Mouse (Mus musculus) embryonic facial prominence, embryonic 11.5 days (tissue): Measurements from ENCODE around the gene Sdccag8. TPM values are rescaled to one million over a fixed set of nuclear protein-coding genes. Genes with fewer than 3 reads are reported as not detected.

Experiments used
- ATAC-seq: fragments of 200-750 bp; cut with Nextera tagmentation; replicated peaks from 2 replicates; pipeline ENCODE4 v1.8.0; 2017; ENCODE audit warnings: low read depth; ENCODE audit not compliant: insufficient number of reproducible peaks, low FRiP score, low TSS enrichment
- DNase-seq: peaks from one replicate; pipeline ENCODE4 v3.0.0-alpha.2; 2015; ENCODE audit warnings: low spot score
- H3K27ac ChIP-seq: fragments of 300-500 bp; sonication (generic); replicated peaks from 2 replicates; pipeline ENCODE4 v1.5.1; 2014; ENCODE audit warnings: mild to moderate bottlenecking, low read depth, low read length, control low read depth
- H3K27me3 ChIP-seq: fragments of 300-500 bp; sonication (generic); 2 replicates; pipeline ENCODE4 v1.6.1; 2014; ENCODE audit warnings: mild to moderate bottlenecking, low read length, moderate library complexity, mixed read lengths; ENCODE audit not compliant: control insufficient read depth, insufficient read depth
- H3K36me3 ChIP-seq: fragments of 300-500 bp; sonication (generic); replicated peaks from 2 replicates; pipeline ENCODE4 v1.6.1; 2014; ENCODE audit warnings: low read depth, mild to moderate bottlenecking, low read length, moderate library complexity, mixed read lengths; ENCODE audit not compliant: control insufficient read depth, insufficient read depth
- H3K4me1 ChIP-seq: fragments of 300-500 bp; sonication (generic); 2 replicates; pipeline ENCODE4 v1.6.1; 2014; ENCODE audit warnings: low read length, mixed read lengths; ENCODE audit not compliant: control insufficient read depth, insufficient read depth
- H3K4me2 ChIP-seq: fragments of 300-500 bp; sonication (generic); 2 replicates; pipeline ENCODE4 v1.6.1; 2014; ENCODE audit warnings: low read depth, mild to moderate bottlenecking, control low read depth, low read length, moderate library complexity
- H3K4me3 ChIP-seq: fragments of 300-500 bp; sonication (generic); 2 replicates; pipeline ENCODE4 v1.5.1; 2014; ENCODE audit warnings: low read depth, low read length, control low read depth
- H3K9ac ChIP-seq: fragments of 300-500 bp; sonication (generic); replicated peaks from 2 replicates; pipeline ENCODE4 v1.6.1; 2014; ENCODE audit warnings: mild to moderate bottlenecking, control low read depth, low read length
- H3K9me3 ChIP-seq: fragments of 300-500 bp; sonication (generic); replicated peaks from 2 replicates; pipeline ENCODE4 v1.6.1; 2016; ENCODE audit warnings: mild to moderate bottlenecking, low read length, inconsistent platforms, mixed read lengths; ENCODE audit not compliant: control insufficient read depth
- WGBS: fragments of 180-500 bp; shearing (Covaris S2); extraction: QIAGEN DNeasy Blood & Tissue Kit; methylation state at CpG from one replicate; pipeline ENCODE4 v1.1.7; 2014; 5-methylcytosine and 5-hydroxymethylcytosine counted together
- polyA plus RNA-seq: library from polyadenylated mRNA; unstranded; fragments of >200 nt; fragmentation: Nextera tagmentation; extraction: Ambion mirVana; gene quantifications from 2 replicates; pipeline ENCODE4 v1.2.1, GENCODE M21; 2014

Gene Sdccag8
- polyA plus RNA-seq, 1 experiment from 2014 or later = 15.7 TPM

GRCm38 (mm10) chr1:177013776-177014175, 199.3 kb downstream of the Sdccag8 start:
- WGBS = 92% methylated on average over 3 of the region's 3 CpGs
- H3K4me1 ChIP-seq = peaks cover 2% of the 10 kb centered on the region; the same call in 1 of the 2 replicates
- no peak overlapping the region for H3K4me3 ChIP-seq
- H3K36me3 ChIP-seq = no peaks in the 10 kb centered on the region
- no peak overlapping the region for H3K4me2 ChIP-seq
- H3K27me3 ChIP-seq = no peaks in the 10 kb centered on the region
- DNase-seq = no peak
- no peak for ATAC-seq
- H3K27ac ChIP-seq = no peak overlapping the region
- no peak overlapping the region for H3K9ac ChIP-seq
- H3K9me3 ChIP-seq = no peaks in the 10 kb centered on the region

- Histone ChIP-seq H3K4me3 (no peak overlapping the region), H3K9me3 (no peaks in the 10 kb centered on the region), H3K27ac (no peak overlapping the region), H3K9ac (no peak overlapping the region), H3K36me3 (no peaks in the 10 kb centered on the region), H3K27me3 (no peaks in the 10 kb centered on the region), H3K4me1 (no peaks in the 10 kb centered on the region), H3K4me2 (no peak overlapping the region)
- no peak for DNase-seq
- 40% methylated on average over 2 of the region's 2 CpGs for WGBS
- no peak for ATAC-seq
Observed at GRCm38 (mm10) chr1:177014346-177014745, 199.9 kb downstream of the Sdccag8 start.

GRCm38 (mm10) chr1:177014921-177015439, 200.5 kb downstream of the Sdccag8 start:
- DNase-seq (no peak), ATAC-seq (no peak)
- H3K36me3 ChIP-seq = no peaks in the 10 kb centered on the region
- no peaks in the 10 kb centered on the region for H3K9me3 ChIP-seq
- WGBS = 59% methylated on average over 6 of the region's 6 CpGs
- H3K4me2 ChIP-seq = no peak overlapping the region
- H3K9ac ChIP-seq = no peak overlapping the region
- H3K27me3 ChIP-seq = no peaks in the 10 kb centered on the region
- H3K27ac ChIP-seq = no peak overlapping the region
- H3K4me3 ChIP-seq = no peak overlapping the region
- H3K4me1 ChIP-seq = no peaks in the 10 kb centered on the region

- no peak overlapping the region for H3K4me2 ChIP-seq
- 56% methylated on average over 3 of the region's 3 CpGs for WGBS
- H3K36me3 ChIP-seq = no peaks in the 10 kb centered on the region
- H3K27ac ChIP-seq = no peak overlapping the region
- no peak overlapping the region for H3K4me3 ChIP-seq
- no peaks in the 10 kb centered on the region for H3K9me3 ChIP-seq
- ATAC-seq (no peak), DNase-seq (no peak)
- no peak overlapping the region for H3K9ac ChIP-seq
- H3K4me1 ChIP-seq = no peaks in the 10 kb centered on the region
- no peaks in the 10 kb centered on the region for H3K27me3 ChIP-seq
Observed at GRCm38 (mm10) chr1:177015917-177016316, 201.5 kb downstream of the Sdccag8 start.

DNA sequence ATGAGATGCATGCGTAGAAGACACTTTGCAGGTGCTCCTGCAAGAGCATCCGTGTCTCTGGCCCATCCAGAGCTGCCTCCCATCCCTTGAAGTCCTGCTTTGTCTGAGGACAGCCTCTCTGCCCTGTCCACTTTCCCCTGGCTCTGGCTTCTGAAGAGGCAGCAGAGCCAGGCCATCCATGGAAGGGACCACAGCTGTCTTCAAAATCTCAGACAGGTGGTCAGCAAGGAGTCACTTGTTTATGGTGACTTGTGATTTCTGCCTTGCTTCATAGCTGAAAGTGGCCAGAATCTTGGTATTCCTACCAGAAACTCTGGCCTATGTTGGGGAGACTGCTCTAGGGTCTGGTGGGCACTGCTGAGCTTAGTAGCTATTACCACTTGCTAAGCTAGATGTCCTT, 202.3 kb downstream of the Sdccag8 start:
- Histone ChIP-seq H3K9ac (no peak overlapping the region), H3K9me3 (no peaks in the 10 kb centered on the region), H3K27me3 (no peaks in the 10 kb centered on the region), H3K4me2 (no peak overlapping the region), H3K4me1 (no peaks in the 10 kb centered on the region), H3K27ac (no peak overlapping the region), H3K4me3 (no peak overlapping the region), H3K36me3 (no peaks in the 10 kb centered on the region)
- ATAC-seq = no peak
- 88% methylated on average over 2 of the region's 2 CpGs for WGBS
- no peak for DNase-seq

GRCm38 (mm10) chr1:177018750-177019149, 204.3 kb downstream of the Sdccag8 start:
- 63% methylated on average over 1 of the region's 1 CpGs for WGBS
- H3K4me1 ChIP-seq = no peaks in the 10 kb centered on the region
- DNase-seq = no peak

DNA sequence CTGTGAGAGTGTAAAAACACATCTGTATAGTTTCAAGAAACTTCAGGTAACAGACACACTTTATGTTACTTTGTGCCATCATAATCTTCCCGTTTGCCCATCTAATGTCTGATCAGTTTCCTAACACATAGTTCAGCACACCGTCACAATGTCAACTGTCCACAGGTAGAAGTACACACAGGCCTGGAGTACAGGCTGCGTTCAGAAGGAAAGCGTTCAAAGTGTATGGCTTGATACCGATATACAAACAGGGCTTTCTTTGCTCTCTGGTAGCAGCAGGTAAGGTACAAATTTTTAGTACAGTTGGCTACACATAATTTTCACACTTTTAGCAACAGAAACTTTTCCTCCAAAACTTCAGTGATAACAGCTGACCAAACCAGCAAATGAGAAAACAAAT, 205.2 kb downstream of the Sdccag8 start:
- no peaks in the 10 kb centered on the region for H3K36me3 ChIP-seq
- DNase-seq (no peak), ATAC-seq (no peak)
- H3K27ac ChIP-seq = no peak overlapping the region
- H3K4me2 ChIP-seq = no peak overlapping the region
- WGBS = 92% methylated on average over 5 of the region's 5 CpGs
- H3K27me3 ChIP-seq = no peaks in the 10 kb centered on the region
- no peaks in the 10 kb centered on the region for H3K4me1 ChIP-seq
- no peak overlapping the region for H3K9ac ChIP-seq
- no peaks in the 10 kb centered on the region for H3K9me3 ChIP-seq
- H3K4me3 ChIP-seq = no peak overlapping the region

More at GRCm38 (mm10) chr1:177018750-177019149, 204.3 kb downstream of the Sdccag8 start:
- Histone ChIP-seq H3K27ac (no peak overlapping the region), H3K27me3 (no peaks in the 10 kb centered on the region), H3K4me2 (no peak overlapping the region), H3K9ac (no peak overlapping the region), H3K36me3 (no peaks in the 10 kb centered on the region), H3K4me3 (no peak overlapping the region), H3K9me3 (no peaks in the 10 kb centered on the region)
- no peak for ATAC-seq

GRCm38 (mm10) chr1:177022751-177023150, 208.3 kb downstream of the Sdccag8 start:
- Histone ChIP-seq H3K27me3 (no peaks in the 10 kb centered on the region), H3K4me2 (no peak overlapping the region), H3K4me3 (no peak overlapping the region), H3K27ac (no peak overlapping the region), H3K9ac (no peak overlapping the region), H3K9me3 (no peaks in the 10 kb centered on the region), H3K36me3 (no peaks in the 10 kb centered on the region), H3K4me1 (no peaks in the 10 kb centered on the region)
- DNase-seq (no peak), ATAC-seq (no peak)
- 59% methylated on average over 3 of the region's 3 CpGs for WGBS
